Mouse (Mus musculus): ENCODE results near the gene Lingo2.

Gene Lingo2

DNA sequence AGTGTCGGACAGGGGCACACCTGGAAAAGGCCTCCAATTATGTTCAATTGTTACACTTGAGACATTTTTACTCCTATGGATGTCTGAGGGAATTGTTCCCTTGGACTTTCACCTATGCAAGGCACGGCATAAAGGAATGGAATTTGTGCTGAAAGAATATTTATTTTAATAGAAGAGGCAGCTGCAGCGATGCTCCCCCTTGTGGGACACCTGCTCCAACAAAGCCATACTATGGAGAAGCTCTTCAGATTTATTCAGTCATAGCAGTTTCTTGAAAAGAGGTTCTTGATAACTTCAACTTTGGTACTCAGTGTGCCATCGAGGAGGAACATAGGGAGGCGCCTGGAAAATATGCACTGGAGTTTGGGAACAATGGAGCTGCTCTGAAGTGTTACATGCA, 374.7 kb downstream of the Lingo2 start:
- in situ Hi-C loops (cut with MboI; ENCODE audit: low pct_unique_long_range_greater_than_20kb in 1 of 2, low sequenced_read_pairs in 2 of 2, unreplicated experiment in 1 of 2), result no loop called here

DNA sequence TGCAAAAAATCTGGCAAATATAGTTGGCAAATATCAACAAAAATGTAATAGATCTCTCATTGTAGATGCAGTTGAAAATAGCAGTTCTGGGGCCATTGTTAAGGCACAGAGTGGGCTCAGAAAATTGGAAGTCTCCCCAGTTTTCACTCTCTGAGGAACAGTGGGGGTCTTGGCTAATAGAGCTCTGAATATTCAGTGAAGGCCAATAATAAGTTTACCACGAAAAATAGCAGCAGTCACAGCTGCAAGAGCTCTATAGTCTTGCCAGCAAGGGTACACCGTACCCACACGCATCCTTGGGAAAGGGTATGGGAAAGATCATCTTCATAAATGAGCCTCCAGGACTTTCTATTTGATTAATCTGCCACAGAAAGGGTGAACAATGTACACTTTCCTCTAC, 375.3 kb downstream of the Lingo2 start:
- in situ Hi-C loops (cut with MboI; ENCODE audit: low pct_unique_long_range_greater_than_20kb in 1 of 2, low sequenced_read_pairs in 2 of 2, unreplicated experiment in 1 of 2), result no loop called here

DNA sequence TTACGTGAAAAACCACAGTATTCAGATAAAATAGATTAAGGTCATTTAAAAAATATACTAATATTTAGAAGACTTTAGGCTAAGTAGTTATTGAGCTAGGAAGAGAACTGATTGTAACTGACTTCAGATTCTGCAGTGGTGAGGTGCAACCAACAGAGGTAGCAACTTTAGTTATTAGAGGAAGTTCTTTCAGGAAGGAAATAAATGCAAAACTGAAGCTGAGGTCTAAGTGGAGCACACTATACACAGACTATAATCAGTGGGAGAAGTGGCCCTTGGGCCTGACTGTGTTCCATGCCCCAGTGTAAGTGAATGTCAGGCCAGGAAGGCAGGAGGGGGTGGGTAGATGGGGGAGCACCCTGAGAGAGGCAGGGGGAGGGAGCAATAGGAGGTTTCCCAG, 385.0 kb downstream of the Lingo2 start:
- in situ Hi-C loops (cut with MboI; ENCODE audit: low pct_unique_long_range_greater_than_20kb in 1 of 2, low sequenced_read_pairs in 2 of 2, unreplicated experiment in 1 of 2), result no loop called here

DNA sequence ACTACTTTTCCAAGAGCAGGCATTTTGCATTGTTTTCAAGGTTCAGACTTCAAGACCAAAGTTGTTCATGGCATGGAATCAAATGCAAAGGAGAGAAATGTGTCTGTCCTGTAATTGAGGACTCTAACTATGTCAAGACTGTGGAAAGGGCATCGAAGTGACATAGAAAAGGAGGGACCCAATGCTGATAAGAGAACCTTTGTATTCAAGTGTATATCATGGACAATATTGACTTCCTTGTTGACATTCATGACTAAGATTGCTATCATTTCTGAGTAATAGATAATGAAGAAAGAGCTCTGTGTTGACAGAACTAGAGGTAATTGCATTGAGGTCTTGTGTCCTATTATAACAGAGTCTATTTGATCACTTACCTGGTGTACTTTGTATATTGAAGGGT, 390.6 kb downstream of the Lingo2 start:
- in situ Hi-C loops (cut with MboI; ENCODE audit: low pct_unique_long_range_greater_than_20kb in 1 of 2, low sequenced_read_pairs in 2 of 2, unreplicated experiment in 1 of 2), result no loop called here

DNA sequence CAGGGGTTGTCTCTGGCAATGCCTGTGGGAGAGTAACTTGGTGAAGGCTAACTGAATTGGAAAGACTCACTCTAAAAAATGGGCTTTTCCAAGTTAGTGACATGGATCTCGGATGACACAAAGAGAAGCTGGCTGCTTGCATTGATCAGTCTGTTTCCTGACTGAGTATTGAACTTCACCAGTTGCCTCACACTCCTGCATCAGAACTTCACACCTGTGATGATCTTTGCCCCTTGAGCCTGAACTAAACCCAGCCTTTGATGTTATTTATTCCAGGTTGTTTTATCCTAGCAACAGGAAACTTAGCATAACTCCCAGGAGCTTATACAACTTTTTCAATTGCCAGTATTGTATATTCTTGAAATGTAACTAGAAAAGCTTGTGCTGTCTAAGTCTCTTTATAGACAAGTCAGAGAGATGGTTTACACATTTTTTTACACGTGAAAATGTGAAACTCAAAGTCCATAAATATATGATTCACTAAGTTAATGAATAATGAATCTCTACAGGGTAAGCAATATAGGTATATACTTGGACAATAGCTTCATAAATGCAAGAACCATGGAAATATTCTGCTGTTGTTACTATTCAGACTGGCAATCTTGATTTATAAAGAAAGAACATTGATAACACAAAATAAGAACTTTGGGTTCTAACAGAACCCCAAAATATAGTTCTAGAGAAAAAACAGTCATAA, 410.7 kb downstream of the Lingo2 start:
- in situ Hi-C loops (cut with MboI; ENCODE audit: low pct_unique_long_range_greater_than_20kb in 1 of 2, low sequenced_read_pairs in 2 of 2, unreplicated experiment in 1 of 2), result no loop called here

DNA sequence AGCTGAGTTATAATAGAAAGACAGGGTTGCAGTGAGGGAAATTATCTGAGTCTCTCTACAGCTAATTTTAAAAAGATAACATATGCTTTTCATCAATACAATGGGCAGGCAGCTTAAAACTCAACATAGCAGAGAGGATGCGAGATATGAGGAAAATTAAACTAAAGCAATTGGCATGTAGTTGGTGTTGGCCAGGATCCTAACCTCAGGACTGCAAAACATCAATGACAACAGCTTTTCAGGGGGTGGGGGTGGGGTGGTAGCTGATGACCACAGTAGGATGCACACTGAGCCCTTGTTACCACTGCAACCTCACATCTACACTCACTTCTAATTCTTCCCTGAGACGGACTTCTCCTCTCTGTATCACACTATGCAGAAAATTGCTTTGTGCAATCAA, 417.7 kb downstream of the Lingo2 start:
- in situ Hi-C loops (cut with MboI; ENCODE audit: low pct_unique_long_range_greater_than_20kb in 1 of 2, low sequenced_read_pairs in 2 of 2, unreplicated experiment in 1 of 2), result no loop called here

DNA sequence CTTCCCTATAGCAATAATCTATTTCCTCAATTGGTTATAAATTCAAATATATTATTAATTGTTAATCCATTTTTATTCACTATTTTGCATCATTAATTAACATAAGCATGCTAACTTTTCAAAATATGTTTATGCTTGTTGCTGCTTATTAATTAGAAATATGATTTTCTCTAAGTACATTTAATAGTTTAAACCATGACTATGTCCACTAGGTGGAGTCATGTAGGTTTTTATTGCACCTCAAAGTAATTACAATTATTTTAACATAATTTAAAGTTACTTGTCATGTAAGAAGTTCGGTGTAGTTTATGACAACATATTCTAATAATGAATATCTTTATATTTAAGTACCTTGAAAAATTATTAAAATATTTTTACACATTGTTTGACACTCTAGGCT, 461.3 kb downstream of the Lingo2 start:
- in situ Hi-C loops (cut with MboI; ENCODE audit: low pct_unique_long_range_greater_than_20kb in 1 of 2, low sequenced_read_pairs in 2 of 2, unreplicated experiment in 1 of 2), result no loop called here

DNA sequence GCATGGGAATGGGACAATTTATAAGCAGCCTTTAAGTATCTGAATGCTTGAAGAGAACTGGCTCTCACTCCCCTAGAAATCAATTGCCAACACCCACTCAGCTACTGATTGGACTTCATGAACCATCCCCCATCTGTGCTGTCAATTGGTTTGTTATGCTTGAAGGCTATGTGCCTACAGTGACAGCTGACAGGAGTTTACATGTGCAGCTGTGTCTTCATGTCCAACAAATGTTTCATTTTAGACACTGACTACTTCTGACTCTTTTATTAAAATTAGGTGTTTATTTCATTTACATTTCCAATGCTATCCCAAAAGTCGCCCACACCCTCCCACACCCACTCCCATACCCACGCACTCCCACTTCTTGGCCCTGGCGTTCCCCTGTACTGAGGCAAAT, 516.3 kb downstream of the Lingo2 start:
- in situ Hi-C loops (cut with MboI; ENCODE audit: low pct_unique_long_range_greater_than_20kb in 1 of 2, low sequenced_read_pairs in 2 of 2, unreplicated experiment in 1 of 2), result no loop called here

DNA sequence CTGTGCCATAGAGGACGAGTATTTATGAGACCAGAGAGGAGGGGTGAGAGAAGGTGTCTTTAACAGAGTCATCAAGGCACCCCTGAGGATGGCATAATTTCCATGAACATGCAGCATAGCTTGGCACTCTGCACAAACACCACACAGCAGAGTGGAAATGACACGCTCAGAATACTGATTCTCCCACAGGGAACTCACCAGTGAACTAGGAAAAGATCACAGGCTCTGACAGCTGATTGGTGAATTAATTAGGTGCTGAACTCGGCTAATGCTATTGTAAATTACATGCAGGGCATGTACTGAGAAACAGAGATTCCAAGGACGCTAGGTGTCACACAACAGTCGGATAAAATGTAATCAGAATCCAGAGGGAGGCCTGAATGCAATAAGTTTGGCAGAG, 525.4 kb downstream of the Lingo2 start:
- in situ Hi-C loops (cut with MboI; ENCODE audit: low pct_unique_long_range_greater_than_20kb in 1 of 2, low sequenced_read_pairs in 2 of 2, unreplicated experiment in 1 of 2), result no loop called here

DNA sequence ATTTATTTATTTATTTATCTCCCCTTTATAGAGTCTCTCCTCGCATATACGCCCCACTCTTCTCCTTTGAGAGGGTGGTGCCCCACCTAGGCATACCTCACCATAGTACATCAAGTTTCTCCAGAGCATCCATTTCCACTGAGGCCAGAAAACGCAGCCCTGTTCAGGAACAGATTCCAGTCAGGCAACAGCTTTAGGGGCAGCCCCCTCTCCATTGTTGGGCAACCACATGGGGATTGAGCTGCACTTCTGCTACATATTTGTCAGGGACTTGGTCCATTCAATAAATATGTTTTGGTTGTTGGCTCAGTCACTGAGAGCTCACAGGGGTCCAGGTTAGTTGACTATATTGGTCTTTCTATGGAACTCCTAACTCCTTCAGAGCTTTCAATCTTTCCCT, 544.2 kb downstream of the Lingo2 start:
- in situ Hi-C loops (cut with MboI; ENCODE audit: low pct_unique_long_range_greater_than_20kb in 1 of 2, low sequenced_read_pairs in 2 of 2, unreplicated experiment in 1 of 2), result no loop called here

DNA sequence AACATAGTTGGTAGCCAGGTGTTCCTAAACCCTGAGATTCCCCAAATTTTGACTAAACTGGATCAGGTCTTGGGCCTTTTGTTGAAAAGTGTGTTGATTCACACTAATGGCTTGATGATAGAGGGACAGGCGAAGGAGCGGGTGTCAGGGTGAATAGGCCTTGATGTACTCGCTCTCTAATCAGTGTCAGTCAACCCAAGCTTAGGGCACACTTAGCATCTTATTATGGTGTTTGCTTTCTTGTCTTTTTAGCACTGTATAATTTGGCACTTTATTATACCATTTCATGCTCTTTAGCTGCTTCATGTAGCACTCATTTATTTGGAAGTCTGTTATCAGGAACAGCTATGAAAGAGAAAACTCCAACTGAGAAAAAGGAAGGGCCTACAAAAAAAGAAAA, 582.6 kb downstream of the Lingo2 start:
- in situ Hi-C loops (cut with MboI; ENCODE audit: low pct_unique_long_range_greater_than_20kb in 1 of 2, low sequenced_read_pairs in 2 of 2, unreplicated experiment in 1 of 2), result no loop called here

DNA sequence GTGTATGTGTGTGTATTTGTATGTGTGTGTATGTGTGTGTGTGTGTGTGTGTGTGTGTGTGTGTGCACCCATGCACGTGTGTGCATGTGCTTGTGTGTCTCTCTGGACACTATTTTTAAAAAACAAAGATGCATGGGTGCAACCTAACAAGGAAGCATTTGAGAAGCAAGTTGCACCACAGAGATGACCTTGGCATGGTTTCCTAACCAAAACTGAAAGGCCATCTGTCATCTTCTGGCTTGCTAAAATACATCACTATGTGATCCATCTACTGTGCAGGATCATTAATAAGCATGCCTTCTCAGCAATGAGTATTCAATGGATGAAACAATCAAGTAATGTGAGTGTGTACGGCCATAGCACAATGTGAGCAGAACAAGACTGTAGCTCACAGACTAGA, 597.1 kb downstream of the Lingo2 start:
- in situ Hi-C loops (cut with MboI; ENCODE audit: low pct_unique_long_range_greater_than_20kb in 1 of 2, low sequenced_read_pairs in 2 of 2, unreplicated experiment in 1 of 2), result no loop called here

DNA sequence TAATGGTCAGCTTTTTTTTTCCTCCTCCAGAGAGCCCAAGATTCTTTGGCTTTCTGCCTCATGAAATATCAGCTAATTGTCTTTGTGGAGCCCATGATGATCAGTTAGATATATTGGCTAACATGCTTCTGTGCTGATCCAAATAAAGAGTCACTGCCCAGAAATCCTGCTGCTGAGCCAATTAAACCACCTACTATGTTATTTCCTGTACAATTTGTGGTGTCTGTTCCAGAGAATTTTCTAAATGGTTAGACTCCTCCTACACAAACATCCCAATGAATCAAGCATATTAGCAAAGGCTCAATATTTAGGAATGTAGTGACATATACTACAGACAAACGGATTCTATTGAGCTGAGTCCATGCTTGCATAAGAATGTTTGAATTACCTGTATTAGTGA, 619.8 kb downstream of the Lingo2 start:
- in situ Hi-C loops (cut with MboI; ENCODE audit: low pct_unique_long_range_greater_than_20kb in 1 of 2, low sequenced_read_pairs in 2 of 2, unreplicated experiment in 1 of 2), result no loop called here

DNA sequence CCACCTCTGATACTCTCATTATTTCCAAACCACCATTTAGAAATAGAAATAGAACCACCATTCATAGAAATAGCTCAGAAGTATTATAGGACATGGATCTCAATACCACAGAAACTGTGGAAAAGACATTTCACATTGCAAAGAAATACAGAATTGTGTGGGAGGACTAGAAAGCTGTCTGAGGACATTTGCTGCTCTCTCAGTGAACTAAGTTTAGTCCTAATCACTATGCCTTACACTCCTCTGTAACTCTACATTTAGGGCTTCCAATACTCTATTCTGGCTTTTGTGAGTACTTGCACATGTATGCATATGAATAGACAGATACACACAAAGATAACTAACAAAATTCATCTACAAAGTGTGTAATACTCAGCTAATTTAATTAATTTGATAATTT, 625.9 kb downstream of the Lingo2 start:
- in situ Hi-C loops (cut with MboI; ENCODE audit: low pct_unique_long_range_greater_than_20kb in 1 of 2, low sequenced_read_pairs in 2 of 2, unreplicated experiment in 1 of 2), result no loop called here

DNA sequence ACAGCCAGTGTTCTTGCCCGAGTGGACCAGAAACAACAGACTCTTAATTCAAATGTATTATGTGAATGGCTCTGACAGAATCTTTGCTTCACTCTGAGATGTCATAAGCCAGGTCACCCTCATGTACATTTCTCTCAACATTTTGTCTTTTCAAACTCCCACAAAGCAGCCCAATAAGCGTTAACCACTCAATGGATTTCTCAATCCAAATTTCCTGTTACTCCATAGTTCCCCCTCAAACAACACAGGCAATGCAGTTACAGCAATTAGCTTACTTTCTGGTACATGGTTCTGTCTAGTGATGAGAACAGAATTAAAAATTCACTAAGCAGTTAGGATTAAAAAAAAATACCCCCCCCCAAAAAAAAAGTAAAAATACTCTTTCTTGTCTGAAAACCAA, 638.5 kb downstream of the Lingo2 start:
- in situ Hi-C loops (cut with MboI; ENCODE audit: low pct_unique_long_range_greater_than_20kb in 1 of 2, low sequenced_read_pairs in 2 of 2, unreplicated experiment in 1 of 2), result no loop called here

DNA sequence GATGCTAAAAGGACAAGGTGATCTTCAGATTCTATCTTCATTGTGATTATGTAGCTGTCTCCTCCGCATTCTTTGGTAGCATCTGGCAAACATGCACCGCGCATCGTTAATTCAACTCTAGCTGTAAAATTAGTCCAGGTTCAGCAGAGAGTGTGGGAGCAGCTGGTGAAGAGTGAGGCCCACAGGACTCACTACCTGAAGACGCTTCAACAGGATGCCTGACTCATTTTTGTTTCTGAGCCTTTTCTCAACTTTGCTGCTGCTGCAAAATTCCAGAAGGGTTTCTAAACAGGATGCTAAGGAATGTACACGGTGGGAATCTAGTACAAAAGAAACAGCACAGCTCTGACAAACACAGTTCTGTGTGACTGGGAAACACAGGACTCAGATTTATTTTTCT, 640.1 kb downstream of the Lingo2 start:
- in situ Hi-C loops (cut with MboI; ENCODE audit: low pct_unique_long_range_greater_than_20kb in 1 of 2, low sequenced_read_pairs in 2 of 2, unreplicated experiment in 1 of 2), result no loop called here

DNA sequence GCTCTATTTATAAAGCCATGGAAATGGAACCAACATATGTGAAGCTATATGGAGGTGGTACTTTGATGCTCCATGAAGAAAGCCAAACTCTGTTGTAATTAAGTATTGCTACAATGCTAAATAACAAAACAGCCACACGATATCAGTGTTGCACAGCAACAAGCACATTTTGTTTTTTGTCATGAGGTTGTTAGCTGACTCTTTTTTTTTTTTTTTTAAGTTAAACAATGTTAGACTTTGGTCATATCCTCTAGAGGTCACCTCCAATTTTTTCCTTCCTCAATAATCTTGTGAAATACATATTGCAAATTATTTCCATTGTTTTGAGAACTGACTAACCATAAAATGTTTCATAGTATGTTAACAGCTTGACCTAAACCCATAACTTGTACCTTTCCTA, 646.3 kb downstream of the Lingo2 start:
- in situ Hi-C loops (cut with MboI; ENCODE audit: low pct_unique_long_range_greater_than_20kb in 1 of 2, low sequenced_read_pairs in 2 of 2, unreplicated experiment in 1 of 2), result no loop called here

DNA sequence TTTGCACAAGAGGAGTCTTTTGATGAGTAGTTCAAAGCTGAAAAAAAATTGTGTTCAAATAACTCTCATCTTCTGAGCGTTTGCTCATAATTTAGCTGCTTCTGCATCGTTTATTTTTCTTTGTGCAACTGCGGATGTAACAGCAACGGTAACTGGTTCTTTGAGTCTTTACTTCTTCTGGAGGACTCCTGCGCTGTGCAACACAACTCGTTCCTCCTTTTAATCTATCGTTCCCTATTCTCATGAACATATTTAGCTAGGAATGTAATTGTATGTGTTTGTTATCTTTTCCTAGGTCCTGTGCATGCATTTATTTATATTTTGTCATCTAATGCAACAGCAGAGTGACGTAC, 661.9 kb downstream of the Lingo2 start:
- in situ Hi-C loops (cut with MboI; ENCODE audit: low pct_unique_long_range_greater_than_20kb in 1 of 2, low sequenced_read_pairs in 2 of 2, unreplicated experiment in 1 of 2), result no loop called here

DNA sequence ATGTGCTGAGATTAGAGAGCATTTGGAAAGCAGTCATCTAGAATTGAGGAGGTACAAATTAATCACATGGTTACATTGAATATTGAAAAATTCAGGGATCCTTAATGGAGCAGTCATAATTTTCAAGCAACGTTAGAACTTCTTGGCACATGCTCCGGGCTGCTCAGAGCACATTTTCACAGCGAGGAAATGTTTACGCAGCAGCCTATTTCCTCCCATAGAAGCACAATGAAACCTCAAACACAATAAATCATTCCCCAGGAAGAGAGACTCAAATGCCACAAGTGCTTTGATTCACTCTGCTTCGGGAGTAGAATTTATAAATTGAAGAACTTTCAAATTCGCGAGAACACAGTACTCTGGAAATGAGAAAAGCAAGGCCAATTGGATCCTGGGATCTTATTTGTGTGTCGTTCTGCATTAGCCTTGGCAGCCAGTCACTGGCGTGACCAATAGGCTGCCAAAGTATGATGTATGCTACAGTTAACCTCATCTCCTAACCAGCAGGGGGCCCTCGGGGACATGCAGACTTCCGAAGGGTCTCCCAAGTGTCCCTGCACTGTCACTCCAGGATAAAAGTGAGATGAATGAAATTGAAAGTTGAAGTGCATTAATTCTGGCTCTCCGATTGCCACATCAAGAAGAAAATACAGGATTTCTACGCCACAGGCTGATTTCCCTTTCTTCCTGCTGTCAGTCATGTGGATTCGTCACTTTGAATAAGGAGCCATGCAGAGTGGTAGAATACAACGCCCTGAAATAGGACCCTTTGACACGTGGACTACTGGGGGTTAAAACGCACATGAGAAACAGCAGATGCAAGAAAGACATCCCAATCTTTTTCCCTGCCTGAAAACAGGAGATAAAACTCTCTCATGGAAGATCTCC, 662.5 kb downstream of the Lingo2 start:
- in situ Hi-C loops (cut with MboI; ENCODE audit: low pct_unique_long_range_greater_than_20kb in 1 of 2, low sequenced_read_pairs in 2 of 2, unreplicated experiment in 1 of 2), result no loop called here

All from mouse embryonic stem cell (cell line).